Mouse (Mus musculus): ENCODE data around the gene S100a1. TPM values are rescaled to one million over a fixed set of nuclear protein-coding genes. Genes with fewer than 3 reads are reported as not detected.

The S100a1 gene
- polyA plus RNA-seq, 1 experiment: 169 TPM

DNA sequence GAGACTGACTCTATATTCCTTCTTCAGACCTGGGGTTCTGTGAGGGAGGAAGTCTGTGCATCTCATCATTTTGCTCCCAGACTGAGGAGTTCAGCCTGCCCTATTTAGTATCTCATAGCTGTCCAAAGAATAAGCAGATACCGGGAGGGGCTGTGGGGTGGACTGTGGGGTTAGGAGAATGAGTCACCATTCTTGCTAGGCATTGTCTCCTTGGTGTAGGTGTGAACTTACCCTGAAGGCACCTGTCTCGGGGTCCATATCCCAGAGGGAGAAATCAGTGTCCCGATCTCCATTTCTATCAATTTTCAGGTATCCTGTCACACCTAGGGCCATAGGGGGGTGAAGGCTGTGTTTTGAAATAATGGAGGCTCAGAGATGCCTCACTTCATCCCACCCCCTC, 52.3 kb downstream of the S100a1 start:
- no peak overlapping the region for H3K4me3 ChIP-seq (replicated peaks; ENCODE audit: extremely low read depth, low read depth, low read length)
- TF ChIP-seq CTCF (IDR thresholded peaks at IDR 0.05; ENCODE audit: insufficient read depth, low read length) (no peak), POLR2A (IDR thresholded peaks at IDR 0.05; ENCODE audit: borderline replicate concordance, extremely low read depth, low read depth, low read length) (no peak)

More for the DNA sequence above, 52.3 kb downstream of the S100a1 start:
- no peak for DNase-seq
- WGBS: 70% methylated on average over 3 of the region's 3 CpGs
- H3K4me1 ChIP-seq (ENCODE audit: control insufficient read depth, insufficient read depth, low read length): no peaks in the 10 kb centered on the region; the same call in 1 of the 2 replicates

Other genes with a start within 250 kb of the S100a1 start
- gene Dennd4b, start 249.2 kb downstream of the S100a1 start, polyA plus RNA-seq (2012; rRNA removed): 37.5 and 39.6 TPM in 2 replicates
- 21.5 and 26.0 TPM in 2 replicates for gene Gatad2b, start 221.2 kb downstream of the S100a1 start, polyA plus RNA-seq (2012; rRNA removed)
- 26.3 and 27.5 TPM in 2 replicates for gene Slc27a3, start 124.5 kb downstream of the S100a1 start, polyA plus RNA-seq (2012; rRNA removed)
- gene Ints3, start 80.8 kb downstream of the S100a1 start, polyA plus RNA-seq (2012; rRNA removed): 24.6 and 28.4 TPM in 2 replicates
- 162 and 199 TPM in 2 replicates for gene Npr1, start 48.5 kb downstream of the S100a1 start, polyA plus RNA-seq (2012; rRNA removed)
- gene Ilf2, start 38.3 kb downstream of the S100a1 start, polyA plus RNA-seq (2012; rRNA removed): 13.2 and 22.3 TPM in 2 replicates
- gene Snapin, start 23.4 kb downstream of the S100a1 start, polyA plus RNA-seq (2012; rRNA removed): 29.0 and 47.3 TPM in 2 replicates
- gene Chtop, start 4.9 kb downstream of the S100a1 start, polyA plus RNA-seq (2012; rRNA removed): 38.6 and 48.4 TPM in 2 replicates
- 81.0 and 103 TPM in 2 replicates for gene S100a13, start within 50 bp of the S100a1 start, polyA plus RNA-seq (2012; rRNA removed)
- 1.7 and 32.5 TPM in 2 replicates for gene S100a14, start 12.5 kb upstream of the S100a1 start, polyA plus RNA-seq (2012; rRNA removed)
- gene S100a16, start 22.9 kb upstream of the S100a1 start, polyA plus RNA-seq (2012; rRNA removed): 180 and 274 TPM in 2 replicates
- 1.0 and 2.3 TPM in 2 replicates for gene S100a3, start 46.2 kb upstream of the S100a1 start, polyA plus RNA-seq (2012; rRNA removed)
- not detected in 2 replicates for gene S100a2, start 75.9 kb upstream of the S100a1 start, polyA plus RNA-seq (2012; rRNA removed)
- not detected in 2 replicates for gene Gm42674, start 87.5 kb upstream of the S100a1 start, polyA plus RNA-seq (2012; rRNA removed)
- gene S100a4, start 89.4 kb upstream of the S100a1 start, polyA plus RNA-seq (2012; rRNA removed): 28.9 and 51.0 TPM in 2 replicates
- gene S100a5, start 94.1 kb upstream of the S100a1 start, polyA plus RNA-seq (2012; rRNA removed): not detected in 2 replicates
- 439 and 454 TPM in 2 replicates for gene S100a6, start 98.5 kb upstream of the S100a1 start, polyA plus RNA-seq (2012; rRNA removed)
- 0.51 and 5.6 TPM in 2 replicates for gene S100a7a, start 139.6 kb upstream of the S100a1 start, polyA plus RNA-seq (2012; rRNA removed)
- gene S100a8, start 154.6 kb upstream of the S100a1 start, polyA plus RNA-seq (2012; rRNA removed): 5.6 and 15.3 TPM in 2 replicates
- gene S100a9, start 181.3 kb upstream of the S100a1 start, polyA plus RNA-seq (2012; rRNA removed): 7.6 and 29.9 TPM in 2 replicates
- 3.0 TPM in 1 of 2 replicates, not detected in the other for gene Pglyrp4, start 212.5 kb upstream of the S100a1 start, polyA plus RNA-seq (2012; rRNA removed)

Measured in lung, adult 2 months (tissue).